Mouse (Mus musculus) brain, embryonic 14.5 days (tissue): ENCODE data around the gene Thap8.

Experiments
- CTCF ChIP-seq: fragments of 200-500 bp; IDR thresholded peaks from 2 replicates; pipeline ENCODE4 v1.5.1; 2012; ENCODE audit warnings: inconsistent platforms, mild to moderate bottlenecking, moderate library complexity, borderline replicate concordance; ENCODE audit not compliant: insufficient read depth, insufficient read length; ENCODE audit errors: extremely low read depth
- POLR2A ChIP-seq: fragments of 200-500 bp; IDR thresholded peaks from 2 replicates; pipeline ENCODE4 v1.6.1; 2012; ENCODE audit warnings: mild to moderate bottlenecking, inconsistent platforms, borderline replicate concordance; ENCODE audit not compliant: poor library complexity, insufficient read depth, insufficient read length, severe bottlenecking; ENCODE audit errors: extremely low read depth

GRCm38 (mm10) chr7:30321539-30322284 lies 41.8 kb downstream of the Thap8 start, which contains the start of gene E130208F15Rik:
- TF ChIP-seq CTCF: no peak
- TF ChIP-seq POLR2A: no peak; the same call in 1 of the 2 replicates
